Mouse (Mus musculus) cerebellum, postnatal 36 days (tissue): ENCODE results near the gene Gm4871.
A peak's percentile ranks its signal among the peaks of the same experiment; 100 is the strongest.

ENCODE experiments used
- DNase-seq, 2 experiments: peaks; one replicate each; pipeline ENCODE4 v3.0.0; 2021 to 2022; ENCODE audit warnings: mixed read lengths in 2 of 2

Gene Gm4871

DNA sequence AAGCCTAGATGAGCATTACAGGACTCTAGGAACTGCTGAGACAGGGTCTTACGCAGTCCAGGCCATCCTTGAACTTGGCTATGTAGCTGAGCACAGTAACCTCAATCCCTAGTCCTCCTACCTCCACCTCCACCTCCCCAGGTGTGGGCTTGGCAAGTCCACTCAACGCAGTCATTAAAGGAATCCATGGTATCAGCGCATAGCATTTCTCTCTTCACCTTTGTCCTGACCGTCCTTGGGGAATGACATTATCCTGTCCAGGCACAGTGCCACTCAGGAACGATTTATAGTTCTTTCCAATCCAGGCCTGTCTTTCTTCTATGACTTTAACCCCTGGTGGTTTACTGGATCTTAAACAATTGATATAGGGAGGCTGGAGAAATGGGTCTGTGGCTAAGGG is 42.1 kb downstream of the Gm4871 start:
- no peak for DNase-seq

- no peak for DNase-seq
Observed at GRCm38 (mm10) chr5:144990051-144990450, 42.5 kb downstream of the Gm4871 start.

DNA sequence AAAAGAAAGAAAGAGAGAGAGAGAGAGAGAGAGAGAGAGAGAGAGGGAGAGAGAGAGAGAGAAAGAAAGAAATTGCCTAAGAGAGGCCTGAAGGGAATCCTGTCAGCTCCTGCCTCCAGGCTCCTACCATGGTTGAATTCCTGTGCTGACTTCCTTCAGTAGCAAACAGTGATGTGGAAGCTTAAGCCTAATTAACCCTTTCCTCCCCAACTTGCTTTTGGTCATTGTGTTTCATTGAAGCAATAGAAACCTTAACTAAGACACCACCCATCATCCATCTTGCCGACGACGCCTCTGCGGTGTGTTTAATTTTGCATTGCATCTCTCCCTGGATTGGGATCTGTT is 43.5 kb downstream of the Gm4871 start:
- no peak for DNase-seq

DNA sequence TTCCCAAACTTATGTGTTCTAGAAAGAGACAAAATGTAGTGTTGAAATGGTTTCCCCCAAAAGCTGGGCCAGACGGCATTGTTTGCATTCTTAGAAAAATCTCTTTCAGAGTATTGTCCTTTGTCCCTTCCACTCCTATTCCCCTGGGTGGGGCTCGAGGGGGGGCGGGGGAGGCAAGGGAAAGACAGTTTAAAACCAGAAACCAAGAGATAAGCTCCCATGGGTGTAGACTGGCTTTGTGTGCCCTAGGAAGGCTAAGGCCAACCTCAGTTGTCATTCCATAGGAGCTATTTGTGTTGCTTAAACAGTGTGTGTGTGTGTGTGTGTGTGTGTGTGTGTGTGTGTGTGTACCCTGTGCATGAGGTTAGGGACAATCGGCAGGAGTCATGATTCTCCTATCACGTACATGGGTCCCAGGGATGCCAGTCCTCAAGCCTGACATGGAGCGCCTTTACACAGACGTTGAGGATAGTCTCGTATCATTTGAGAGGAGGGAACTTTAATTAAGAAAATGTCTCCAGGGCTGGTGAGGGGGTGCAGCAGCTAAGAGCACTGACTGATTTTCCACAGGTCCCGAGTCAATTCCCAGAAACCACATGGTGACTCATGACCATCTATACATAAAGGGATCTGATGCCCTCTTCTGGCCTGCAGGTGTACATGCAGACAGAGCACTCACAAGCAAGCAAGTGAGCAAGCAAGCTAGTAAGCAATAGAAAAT is 44.1 kb downstream of the Gm4871 start:
- DNase-seq, result peak; percentile 12 to 52

DNA sequence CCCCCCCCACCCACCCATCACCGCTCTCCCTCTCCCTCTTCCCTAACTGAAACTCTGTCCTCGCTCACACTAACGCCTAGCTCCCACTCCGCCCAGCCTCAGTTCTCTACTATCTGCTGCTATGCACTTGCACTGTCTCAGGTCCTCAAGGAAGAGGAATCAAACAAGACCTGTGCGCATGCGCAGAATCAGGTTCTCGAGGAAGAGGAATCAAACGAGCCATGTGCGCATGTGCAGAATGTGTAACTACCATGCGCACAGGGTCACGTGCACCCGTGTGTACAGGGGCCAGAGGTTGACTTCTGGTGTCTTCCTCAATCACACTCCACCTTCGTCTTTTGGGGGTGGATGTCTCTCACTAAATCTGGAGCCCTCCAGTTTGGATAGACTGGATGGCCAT is 45.0 kb downstream of the Gm4871 start:
- DNase-seq, result no peak

DNA sequence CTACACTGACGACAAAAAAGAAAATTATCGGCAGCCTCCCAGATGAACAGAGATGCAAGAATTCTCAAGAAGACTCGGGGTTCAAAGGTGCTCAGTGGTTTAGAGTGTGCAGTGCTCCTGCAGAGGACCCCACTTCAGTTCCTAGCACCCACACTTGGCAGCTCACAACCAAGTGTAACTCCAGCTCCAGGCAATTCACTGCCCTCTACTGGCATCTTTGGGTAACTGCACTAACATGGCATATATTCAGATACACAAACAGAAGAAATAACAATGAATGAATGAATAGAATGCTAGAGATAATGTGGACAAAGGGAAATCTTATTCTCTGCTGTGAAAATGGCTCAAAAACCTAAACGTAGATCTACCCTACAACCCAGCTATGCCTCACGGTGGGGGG is 47.7 kb downstream of the Gm4871 start:
- DNase-seq, result no peak

DNA sequence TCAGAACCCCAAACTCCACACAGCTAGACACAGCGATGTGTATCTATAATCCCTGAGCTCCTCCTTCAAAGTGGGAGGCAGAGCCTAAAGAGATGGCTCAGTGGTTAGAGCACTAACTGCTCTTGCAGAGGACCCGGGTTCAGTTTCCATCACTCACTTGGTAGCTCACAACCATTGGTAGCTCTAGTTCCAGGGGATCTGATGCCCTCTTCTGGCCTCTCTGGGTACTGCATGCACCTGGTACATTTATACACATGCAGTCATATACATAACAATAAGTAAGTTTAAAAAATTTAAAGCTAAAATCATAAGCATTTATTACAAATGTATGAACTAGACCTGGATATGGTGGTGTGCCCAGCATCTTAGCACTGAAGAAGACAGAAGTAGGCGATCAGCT is 49.3 kb downstream of the Gm4871 start:
- no peak for DNase-seq
